In the genomic region with DNA sequence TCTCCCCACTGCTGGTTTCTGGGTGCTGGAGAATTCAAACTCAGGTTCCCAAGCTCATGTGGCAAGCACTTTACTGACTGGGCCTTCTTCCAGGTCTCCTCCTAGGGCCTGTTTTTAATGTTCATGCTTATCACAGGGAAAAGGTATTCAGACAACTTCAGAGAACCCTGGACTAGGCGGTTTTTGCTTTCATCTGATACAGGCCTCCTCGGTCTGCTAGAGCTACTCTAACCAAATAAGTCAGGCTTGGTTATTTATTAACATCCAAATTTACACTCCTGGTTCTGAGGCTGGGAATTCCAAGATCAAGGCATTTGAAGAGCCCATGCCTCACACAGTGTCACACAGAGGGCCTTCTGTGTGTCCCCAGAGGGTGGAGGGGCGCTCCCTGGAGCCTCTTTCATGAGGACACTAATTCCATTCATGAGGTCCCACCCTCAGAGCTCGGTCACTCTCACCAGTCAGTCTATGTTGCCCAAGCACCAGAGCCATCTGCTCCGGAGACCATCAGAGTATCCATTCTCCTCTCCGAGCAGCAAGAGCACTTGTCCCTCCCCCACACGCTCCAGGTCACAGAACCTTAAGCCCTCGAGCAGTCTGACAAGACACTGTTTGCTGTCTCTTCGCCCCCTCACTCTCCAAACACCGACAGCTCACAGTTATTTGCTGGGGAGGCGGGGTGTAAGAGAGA, we compare ENCODE assay signal across 10 mouse cellular contexts. TPM values are rescaled to one million over a fixed set of nuclear protein-coding genes. Genes with fewer than 3 reads are reported as not detected.
A peak's percentile ranks its signal among the peaks of the same experiment; 100 is the strongest.
DNase-seq lines count a peak whose midpoint lies in the region; ATAC-seq lines count a peak whose summit lies in the region.
"Had no signal": no experiment of that assay in that cellular context is flagged by ENCODE, and none has a peak within 500 bp of the region (broad histone marks: within the 10 kb centered on the region; RNA-seq: fewer than 3 reads in every experiment).

No protein-coding gene starts in this region.

- H3K9me3 ChIP-seq in limb, embryonic 15.5 days = no peaks in the 10 kb centered on the region

- no peaks in the 10 kb centered on the region for H3K36me3 ChIP-seq in limb, embryonic 15.5 days

- no peak overlapping the region for H3K4me2 ChIP-seq in limb, embryonic 15.5 days

- peaks cover 22% of the 10 kb centered on the region for H3K4me1 ChIP-seq in limb, embryonic 15.5 days

- no peak overlapping the region for H3K9ac ChIP-seq in limb, embryonic 15.5 days

- no peak overlapping the region for H3K27ac ChIP-seq in limb, embryonic 15.5 days

- WGBS in limb, embryonic 15.5 days = 19% methylated on average over 11 of the region's 11 CpGs

- ATAC-seq in limb, embryonic 15.5 days (ENCODE audit: insufficient number of reproducible peaks, low FRiP score, low TSS enrichment, low read depth) = 0 out of 2 replicates have a peak, but pooled peaks have one; percentile 56
- no peak for ATAC-seq in CD4-positive, CD25-positive, alpha-beta regulatory T cell, adult 4 months

- peaks cover 49% of the 10 kb centered on the region for H3K27me3 ChIP-seq in limb, embryonic 15.5 days

- no peak overlapping the region for H3K4me3 ChIP-seq in limb, embryonic 15.5 days

- peak; percentile 32 to 55 for DNase-seq in frontal cortex, postnatal 10 days (ENCODE audit: low spot score in 2 of 2)
- no peak for DNase-seq in frontal cortex, postnatal 25 days (ENCODE audit: low spot score in 2 of 2)
- peak; percentile 14 for DNase-seq in right cerebral cortex, postnatal 36 days (ENCODE audit: low spot score in 2 of 2)
- DNase-seq in right cerebral cortex, postnatal 25 days = no peak
- DNase-seq in yolk sac, embryonic 10.5 days (ENCODE audit: low spot score) = peak; percentile 86
- DNase-seq in adipocyte (ENCODE audit: low spot score) = no peak
- DNase-seq: adrenal gland, postnatal 14 days; thymus, adult 18-20 months had no signal

RNA-seq across cellular contexts. Expression of a gene that starts 2.6 kb away (rescaled TPM):
- 5.5 and 7.4 TPM in 2 replicates for polyA plus RNA-seq in limb, embryonic 15.5 days (2015; fragmentation: Nextera tagmentation; extraction: Ambion mirVana)
- under 1 TPM; 0.73 to 0.80 TPM for polyA plus RNA-seq in CD4-positive, CD25-positive, alpha-beta regulatory T cell, adult 4 months (2017; shearing (Covaris generic))

RNA-seq across cellular contexts. Expression of a gene that starts 32.3 kb away (rescaled TPM):
- polyA plus RNA-seq in limb, embryonic 15.5 days (2015; fragmentation: Nextera tagmentation; extraction: Ambion mirVana) = 18.4 and 19.5 TPM in 2 replicates
- polyA plus RNA-seq in CD4-positive, CD25-positive, alpha-beta regulatory T cell, adult 4 months (2017; shearing (Covaris generic)) = 10 to 100 TPM; 13.1 to 18.7 TPM

RNA-seq across cellular contexts. Expression of a gene that starts 32.5 kb away (rescaled TPM):
- polyA plus RNA-seq in limb, embryonic 15.5 days (2015; fragmentation: Nextera tagmentation; extraction: Ambion mirVana) = 41.6 and 43.0 TPM in 2 replicates
- polyA plus RNA-seq in CD4-positive, CD25-positive, alpha-beta regulatory T cell, adult 4 months (2017; shearing (Covaris generic)) = 10 to 100 TPM; 32.1 to 32.6 TPM

RNA-seq across cellular contexts. Expression of a gene that starts 38.6 kb away (rescaled TPM):
- 0.06 and 0.14 TPM in 2 replicates for polyA plus RNA-seq in limb, embryonic 15.5 days (2015; fragmentation: Nextera tagmentation; extraction: Ambion mirVana)
- not detected for polyA plus RNA-seq in CD4-positive, CD25-positive, alpha-beta regulatory T cell, adult 4 months (2017; shearing (Covaris generic))

Comparison
In these comparisons a context has a peak if more than half of its experiments do, and no peak if none do; other contexts are left out.
1. DNase-seq: peak in frontal cortex, postnatal 10 days (2 of 2), right cerebral cortex, postnatal 36 days (2 of 2) and yolk sac, embryonic 10.5 days (single experiment); none in frontal cortex, postnatal 25 days (0 of 2), right cerebral cortex, postnatal 25 days (single experiment) and adipocyte (single experiment).